Mouse (Mus musculus): ENCODE data around the gene Rassf1. TPM values are rescaled to one million over a fixed set of nuclear protein-coding genes. Genes with fewer than 3 reads are reported as not detected.

The Rassf1 gene
- total RNA-seq, 2 experiments from 2014 or later: 16.2 to 17.6 TPM

DNA sequence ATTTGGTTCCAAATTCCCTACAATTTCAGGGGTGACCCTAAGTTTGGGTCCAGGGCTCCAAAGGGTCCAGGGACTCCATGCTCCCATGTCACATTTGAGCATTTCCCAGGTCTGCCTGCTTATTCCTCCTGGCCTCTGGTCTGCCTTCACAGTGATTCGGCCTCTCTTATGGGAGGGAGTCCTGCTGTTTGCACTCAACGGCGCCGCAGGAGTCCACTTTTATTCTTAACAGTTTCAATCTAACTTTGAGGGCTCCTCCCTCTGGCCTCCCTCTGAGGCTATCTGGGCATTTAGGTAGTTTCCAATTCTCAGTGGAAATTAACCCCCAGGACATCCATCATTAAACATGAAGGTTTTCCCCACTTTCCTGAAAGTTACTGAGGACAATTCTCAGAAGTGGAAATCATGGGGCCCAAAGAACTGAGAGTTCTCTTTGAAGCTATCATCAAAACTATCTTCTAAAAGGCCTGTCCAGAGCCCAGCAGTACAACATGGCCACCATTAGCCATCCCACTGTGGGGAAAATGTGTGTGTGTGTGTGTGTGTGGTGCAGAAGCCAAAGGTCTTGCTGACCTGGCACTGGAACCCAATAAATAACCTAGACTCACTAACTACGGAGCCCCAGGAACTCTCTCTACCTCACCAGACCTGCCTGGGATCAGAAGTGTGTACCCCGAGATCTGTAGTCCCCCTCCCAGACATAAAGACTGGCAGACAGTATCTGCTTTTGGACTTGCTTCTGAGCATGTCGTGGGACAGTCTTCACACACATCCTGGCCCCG, 43.1 kb downstream of the Rassf1 start:
- H3K4me3 ChIP-seq: no peak overlapping the region
- TF ChIP-seq CTCF (conservative IDR thresholded peaks at IDR 0.05): no peak
- no peak for DNase-seq (ENCODE audit: low spot score in 2 of 2)
- H3K27ac ChIP-seq: no peak overlapping the region

GRCm38 (mm10) chr9:107596619-107597569, 45.5 kb downstream of the Rassf1 start:
- Histone ChIP-seq H3K27ac (0 out of 2 replicates have a peak overlapping the region, but pooled peaks have one; percentile 28), H3K4me3 (no peak overlapping the region)
- DNase-seq (ENCODE audit: low spot score in 2 of 2): no peak
- no peak for TF ChIP-seq CTCF (conservative IDR thresholded peaks at IDR 0.05)

- Histone ChIP-seq H3K27ac (no peak overlapping the region), H3K4me3 (no peak overlapping the region)
- no peak for TF ChIP-seq CTCF (conservative IDR thresholded peaks at IDR 0.05)
- no peak for DNase-seq (ENCODE audit: low spot score in 2 of 2)
Observed at GRCm38 (mm10) chr9:107598385-107598784, 47.0 kb downstream of the Rassf1 start.

GRCm38 (mm10) chr9:107599433-107599832, 48.1 kb downstream of the Rassf1 start:
- DNase-seq (ENCODE audit: low spot score in 2 of 2): no peak
- no peak for TF ChIP-seq CTCF (conservative IDR thresholded peaks at IDR 0.05)
- Histone ChIP-seq H3K27ac (no peak overlapping the region; the same call in 1 of the 2 replicates), H3K4me3 (no peak overlapping the region; the same call in 1 of the 2 replicates)

- no peak overlapping the region; the same call in 1 of the 2 replicates for H3K27ac ChIP-seq
- no peak for TF ChIP-seq CTCF (conservative IDR thresholded peaks at IDR 0.05)
- DNase-seq (ENCODE audit: low spot score in 2 of 2): peak in 1 of 2 experiments; percentile 41
- H3K4me3 ChIP-seq: no peak overlapping the region; the same call in 1 of the 2 replicates
Observed at GRCm38 (mm10) chr9:107599842-107600241, 48.5 kb downstream of the Rassf1 start.

GRCm38 (mm10) chr9:107600745-107601144, 49.4 kb downstream of the Rassf1 start:
- no peak overlapping the region for H3K27ac ChIP-seq
- no peak for DNase-seq (ENCODE audit: low spot score in 2 of 2)
- TF ChIP-seq CTCF (conservative IDR thresholded peaks at IDR 0.05): peak; percentile 58
- no peak overlapping the region for H3K4me3 ChIP-seq

- TF ChIP-seq CTCF (conservative IDR thresholded peaks at IDR 0.05): no peak
- Histone ChIP-seq H3K27ac (no peak overlapping the region), H3K4me3 (no peak overlapping the region)
- DNase-seq (ENCODE audit: low spot score in 2 of 2): no peak
Observed at GRCm38 (mm10) chr9:107601275-107601674, 49.9 kb downstream of the Rassf1 start.

DNA sequence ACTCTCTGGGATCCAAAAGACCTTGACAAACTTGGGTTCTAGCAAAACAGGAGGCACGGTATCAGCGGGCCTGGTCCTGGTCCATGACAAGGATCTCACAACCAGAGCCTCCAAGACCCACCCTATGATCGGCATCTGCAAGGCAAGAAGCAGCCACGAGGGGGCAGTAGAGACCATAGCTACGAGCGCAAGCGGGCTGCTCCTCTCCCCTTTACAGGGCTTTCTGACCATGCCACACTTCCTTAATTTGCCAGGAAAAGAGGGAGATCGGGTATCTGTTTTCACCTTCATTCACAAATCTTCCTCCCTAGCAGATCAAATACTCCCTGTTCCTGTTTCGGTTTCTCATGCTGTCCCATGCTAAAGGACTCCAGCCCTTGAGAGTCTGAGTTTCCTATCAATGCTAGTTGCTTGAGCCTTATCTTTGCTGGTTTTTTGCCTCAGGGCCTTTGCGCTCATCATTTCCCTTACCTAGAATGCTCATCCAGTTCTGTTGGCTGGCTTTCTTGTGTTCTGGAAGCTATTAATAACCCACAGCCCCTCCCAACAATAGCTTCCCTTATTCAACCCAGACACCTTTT, 50.8 kb downstream of the Rassf1 start:
- H3K4me3 ChIP-seq: no peak overlapping the region
- peak; percentile 81 to 96 for DNase-seq (ENCODE audit: low spot score in 2 of 2)
- peak overlapping the region; percentile 63; the same call in 1 of the 2 replicates for H3K27ac ChIP-seq
- peak; percentile 99; the same call in 1 of the 2 replicates for TF ChIP-seq CTCF (conservative IDR thresholded peaks at IDR 0.05)

DNA sequence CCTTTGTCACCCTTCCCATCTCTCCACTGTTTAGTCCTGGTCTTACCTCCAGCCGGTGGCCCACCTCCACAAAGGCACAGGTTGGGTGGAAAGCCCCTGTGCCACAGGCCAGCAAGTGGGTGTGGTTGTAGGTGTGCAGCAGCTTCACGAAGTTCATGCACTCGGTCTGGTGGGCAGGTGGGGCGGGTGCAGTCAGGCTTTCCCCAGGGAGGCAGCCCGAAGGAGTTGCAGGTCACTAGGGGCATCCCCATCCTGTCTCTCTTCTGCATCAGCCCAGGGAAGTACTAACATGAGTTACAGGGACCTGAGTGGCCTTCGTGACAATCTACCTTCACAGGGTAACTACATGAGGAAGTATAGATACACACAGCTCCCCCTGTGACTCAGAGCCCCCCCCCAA, 51.9 kb downstream of the Rassf1 start:
- Histone ChIP-seq H3K27ac (no peak overlapping the region), H3K4me3 (no peak overlapping the region)
- TF ChIP-seq CTCF (conservative IDR thresholded peaks at IDR 0.05): no peak
- DNase-seq (ENCODE audit: low spot score in 2 of 2): no peak

- no peak for DNase-seq (ENCODE audit: low spot score in 2 of 2)
Observed at GRCm38 (mm10) chr9:107605041-107605661, 53.8 kb downstream of the Rassf1 start.

GRCm38 (mm10) chr9:107606591-107606990, 55.2 kb downstream of the Rassf1 start:
- DNase-seq (ENCODE audit: low spot score in 2 of 2): no peak

More at GRCm38 (mm10) chr9:107605041-107605661, 53.8 kb downstream of the Rassf1 start:
- no peak overlapping the region for H3K27ac ChIP-seq
- H3K4me3 ChIP-seq: no peak overlapping the region
- TF ChIP-seq CTCF (conservative IDR thresholded peaks at IDR 0.05): no peak

GRCm38 (mm10) chr9:107607036-107607435, 55.7 kb downstream of the Rassf1 start:
- no peak for DNase-seq (ENCODE audit: low spot score in 2 of 2)
- H3K4me3 ChIP-seq: no peak overlapping the region
- no peak for TF ChIP-seq CTCF (conservative IDR thresholded peaks at IDR 0.05)
- no peak overlapping the region for H3K27ac ChIP-seq

More at GRCm38 (mm10) chr9:107606591-107606990, 55.2 kb downstream of the Rassf1 start:
- no peak overlapping the region for H3K4me3 ChIP-seq
- no peak for TF ChIP-seq CTCF (conservative IDR thresholded peaks at IDR 0.05)
- H3K27ac ChIP-seq: no peak overlapping the region
